Mouse (Mus musculus) ES-E14 (cell line): ENCODE results near the gene Dynll1. TPM values are rescaled to one million over a fixed set of nuclear protein-coding genes. Genes with fewer than 3 reads are reported as not detected.

Source experiments
- DNase-seq: peaks from one replicate; pipeline ENCODE4 v3.0.0-alpha.2; 2013; ENCODE audit warnings: low read depth, low spot score
- H3K27ac ChIP-seq: 2 replicates; pipeline ENCODE4 v1.5.1; 2012; ENCODE audit warnings: low read depth, mild to moderate bottlenecking, low read length, moderate library complexity, mixed read lengths; ENCODE audit not compliant: poor library complexity, insufficient read depth, severe bottlenecking
- H3K36me3 ChIP-seq: 2 replicates; pipeline ENCODE4 v1.6.1; 2012; ENCODE audit warnings: mild to moderate bottlenecking, low read length, moderate library complexity, mixed read lengths; ENCODE audit not compliant: control insufficient read depth, poor library complexity, insufficient read depth, severe bottlenecking
- H3K4me1 ChIP-seq, 2 experiments: fragments of 150-350 bp in 1 of 2; sonication (generic) in 1 of 2; 2 replicates each; pipeline ENCODE4 v1.6.1; 2012; ENCODE audit warnings: low read length in 2 of 2, mild to moderate bottlenecking in 1 of 2, mixed read lengths in 1 of 2; ENCODE audit not compliant: control insufficient read depth in 2 of 2, insufficient read depth in 2 of 2, poor library complexity in 1 of 2
- H3K4me3 ChIP-seq, 2 experiments: fragments of 150-350 bp in 1 of 2; sonication (generic) in 1 of 2; 2 replicates each; pipeline ENCODE4 v1.5.1; 2012; ENCODE audit warnings: low read length in 2 of 2, low read depth in 1 of 2, mild to moderate bottlenecking in 1 of 2, mixed read lengths in 1 of 2; ENCODE audit not compliant: insufficient read depth in 1 of 2, poor library complexity in 1 of 2, severe bottlenecking in 1 of 2
- H3K9ac ChIP-seq: 2 replicates; pipeline ENCODE4 v1.6.1; 2012; ENCODE audit warnings: low read depth, mild to moderate bottlenecking, low read length, mixed read lengths; ENCODE audit not compliant: poor library complexity, insufficient read depth, severe bottlenecking
- H3K9me3 ChIP-seq: fragments of 150-350 bp; sonication (generic); 2 replicates; pipeline ENCODE4 v1.6.1; 2012; ENCODE audit warnings: low read depth, mild to moderate bottlenecking, low read length; ENCODE audit not compliant: control insufficient read depth, insufficient read depth
- CHD2 ChIP-seq: IDR thresholded peaks from 2 replicates; pipeline ENCODE4 v1.6.1; 2014; ENCODE audit warnings: mild to moderate bottlenecking, low read depth, low read length, inconsistent platforms
- HCFC1 ChIP-seq: IDR thresholded peaks from 2 replicates; pipeline ENCODE4 v1.6.1; 2012; ENCODE audit warnings: low read length, inconsistent platforms, borderline replicate concordance; ENCODE audit not compliant: insufficient read depth
- MAFK ChIP-seq: IDR thresholded peaks from 2 replicates; pipeline ENCODE4 v1.6.1; 2014; ENCODE audit warnings: mild to moderate bottlenecking, low read depth, low read length, inconsistent platforms; ENCODE audit not compliant: insufficient read depth
- ZC3H11A ChIP-seq: IDR thresholded peaks from 2 replicates; pipeline ENCODE4 v1.6.1; 2012; ENCODE audit warnings: low read depth, mild to moderate bottlenecking, inconsistent platforms, low read length, borderline replicate concordance
- ZNF384 ChIP-seq: IDR thresholded peaks from 2 replicates; pipeline ENCODE4 v1.6.1; 2012; ENCODE audit warnings: low read depth, low read length, inconsistent platforms
- in situ Hi-C, 2 experiments: fragments of 600-800 bp; cut with MboI; formaldehyde crosslinking; loops; one replicate each; pipeline ENCODE4 v1.15.1; 2025; ENCODE audit warnings: low sequenced_read_pairs in 2 of 2, inconsistent platforms in 1 of 2; ENCODE audit not compliant: unreplicated experiment in 2 of 2
- total RNA-seq: library from RNA; depleted of rRNA; stranded (reverse); fragments of 300-350 nt; gene quantifications from 2 replicates; pipeline ENCODE4 v1.2.3, GENCODE M21; 2012; rRNA removed

The Dynll1 gene
- 575 and 753 TPM in 2 replicates for total RNA-seq

GRCm38 (mm10) chr5:115300792-115301614 lies at the start of gene Dynll1:
Gene Dynll1, minus strand, starts transcription at chr5:115300999.
- Histone ChIP-seq H3K9ac (peak within 1 kb of the TSS; percentile 89), H3K4me3 (peak within 1 kb of the TSS; percentile 94), H3K36me3 (peaks cover 23% of the 10 kb centered on the region), H3K27ac (peak within 1 kb of the TSS; percentile 87), H3K9me3 (no peaks in the 10 kb centered on the region), H3K4me1 (peaks cover 1 to 3% of the 10 kb centered on the region in 2 experiments; a peak in 1 of 4 replicates)
- DNase-seq = peak; percentile 98
- no peak for TF ChIP-seq ZNF384
- TF ChIP-seq HCFC1 = no peak
- TF ChIP-seq CHD2 = peak; percentile 80
- no peak for TF ChIP-seq ZC3H11A
- peak; percentile 96 for TF ChIP-seq MAFK
- in situ Hi-C loops = no loop called here

GRCm38 (mm10) chr5:115349225-115349555 lies 48.4 kb upstream of the Dynll1 start:
- in situ Hi-C loops = no loop called here
- DNase-seq = no peak
- no peak overlapping the region; the same call in 1 of the 2 replicates for H3K27ac ChIP-seq
- H3K4me3 ChIP-seq = peak overlapping the region; percentile 73 to 86
- H3K36me3 ChIP-seq = peaks cover 21% of the 10 kb centered on the region
- no peak for TF ChIP-seq ZNF384
- TF ChIP-seq HCFC1 = no peak
- no peak for TF ChIP-seq MAFK
- no peaks in the 10 kb centered on the region for H3K9me3 ChIP-seq
- 0 out of 4 replicates have a peak, but pooled peaks cover 0 to 2% of the 10 kb centered on the region in 2 experiments for H3K4me1 ChIP-seq
- H3K9ac ChIP-seq = peak overlapping the region; percentile 76

GRCm38 (mm10) chr5:115348546-115349224 lies 47.9 kb upstream of the Dynll1 start, which contains the start of gene Cox6a1:
Gene Cox6a1, minus strand, starts transcription at chr5:115348981.
- TF ChIP-seq ZNF384 (no peak), MAFK (no peak), CHD2 (no peak), HCFC1 (0 out of 2 replicates have a peak, but pooled peaks have one; percentile 65), ZC3H11A (no peak)
- H3K4me1 ChIP-seq = 0 out of 4 replicates have a peak, but pooled peaks cover 0 to 2% of the 10 kb centered on the region in 2 experiments
- peaks cover 24% of the 10 kb centered on the region for H3K36me3 ChIP-seq
- peak within 1 kb of the TSS; percentile 97 for H3K9ac ChIP-seq
- peak within 1 kb of the TSS; percentile 52 for H3K27ac ChIP-seq
- H3K9me3 ChIP-seq = no peaks in the 10 kb centered on the region
- H3K4me3 ChIP-seq = peak within 1 kb of the TSS; percentile 86 to 97
- in situ Hi-C loops = no loop called here
- peak; percentile 98 for DNase-seq

DNA sequence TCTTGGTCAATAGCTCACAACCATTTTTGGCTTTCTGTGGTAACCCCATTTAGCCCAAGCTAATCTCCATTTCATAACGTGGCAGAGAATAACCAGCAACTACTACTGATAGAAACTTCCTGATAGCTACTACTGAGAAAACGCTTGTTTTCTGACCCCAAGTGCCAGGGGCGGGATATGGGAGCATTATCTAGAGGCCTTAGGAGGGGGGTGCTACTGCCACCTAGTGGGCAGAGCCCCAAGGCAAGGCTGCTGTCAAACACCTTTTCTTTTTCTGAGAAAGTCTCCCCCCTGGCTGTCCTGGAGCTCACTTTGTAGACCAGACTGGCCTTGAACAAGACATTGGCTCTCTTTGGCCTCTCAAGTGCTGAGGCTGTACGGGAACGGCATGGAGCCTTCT lies 46.8 kb upstream of the Dynll1 start:
- Histone ChIP-seq H3K4me1 (0 out of 4 replicates have a peak, but pooled peaks cover 0 to 2% of the 10 kb centered on the region in 2 experiments), H3K9ac (no peak overlapping the region), H3K4me3 (peak overlapping the region; percentile 86 to 97; a peak in 3 of 4 replicates), H3K27ac (no peak overlapping the region), H3K9me3 (no peaks in the 10 kb centered on the region), H3K36me3 (peaks cover 33% of the 10 kb centered on the region)
- in situ Hi-C loops = no loop called here
- TF ChIP-seq HCFC1 = no peak
- TF ChIP-seq ZC3H11A = 0 out of 2 replicates have a peak, but pooled peaks have one; percentile 38
- no peak for TF ChIP-seq MAFK
- DNase-seq = peak; percentile 79
